Mouse (Mus musculus) heart, postnatal 0 days (tissue): ENCODE data around the gene Mrps24.

Experiments
- CTCF ChIP-seq: IDR thresholded peaks from 2 replicates; pipeline ENCODE4 v1.5.1; 2016; ENCODE audit warnings: antibody characterized with exemption, control low read depth, low read depth
- EP300 ChIP-seq: IDR thresholded peaks from 2 replicates; pipeline ENCODE4 v1.6.1; 2016; ENCODE audit warnings: antibody characterized with exemption, low read depth

DNA sequence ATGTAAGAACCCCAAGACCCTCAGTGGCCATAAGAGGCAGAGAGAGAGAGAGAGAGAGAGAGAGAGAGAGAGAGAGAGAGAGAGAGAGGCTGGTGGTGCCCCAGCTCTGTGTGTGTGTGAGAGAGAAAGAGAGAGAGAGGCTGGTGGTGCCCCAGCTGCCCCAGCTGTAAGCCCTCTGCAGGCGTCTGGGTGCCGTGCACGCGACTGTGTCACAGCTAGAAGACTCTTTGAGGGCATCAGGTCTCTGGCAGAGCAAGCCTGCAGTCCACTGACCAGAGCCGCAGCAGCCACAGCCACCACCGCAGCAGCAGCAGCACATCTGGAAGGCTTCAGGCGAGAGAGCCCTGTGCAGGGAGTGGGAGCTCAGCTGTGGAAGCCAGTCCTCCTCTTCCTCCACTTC, 31.2 kb downstream of the Mrps24 start:
- TF ChIP-seq CTCF (no peak), EP300 (no peak)
